Mouse (Mus musculus): ENCODE measurements at regions not wholly inside any gene's neighbourhood (a gene's known extent, or its start where the extent isn't known, plus 50 kb on each side); places are given as distances from the start of the nearest gene placed in this dataset.

DNA sequence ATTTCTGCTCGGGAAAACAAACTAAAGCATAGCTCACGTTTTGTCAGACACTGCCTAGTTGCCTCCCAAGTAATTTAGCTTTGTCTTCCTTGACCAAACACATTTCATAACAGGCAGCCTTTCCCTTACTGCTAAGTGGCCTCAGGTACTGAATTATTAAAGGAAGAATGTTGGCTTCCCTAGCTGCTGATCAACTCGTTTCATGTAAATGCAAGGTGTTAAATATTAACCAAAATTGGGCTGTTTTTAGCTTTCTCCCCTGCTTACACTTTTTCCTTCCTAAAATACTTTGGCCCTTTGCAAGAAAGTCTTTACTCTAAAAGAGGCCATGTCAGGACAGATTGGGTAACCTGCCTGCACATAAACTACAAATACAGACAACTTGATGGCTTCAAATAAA is 265.4 kb downstream of the Pmp22 start:
- no peak for DNase-seq (ENCODE audit: low spot score)

DNA sequence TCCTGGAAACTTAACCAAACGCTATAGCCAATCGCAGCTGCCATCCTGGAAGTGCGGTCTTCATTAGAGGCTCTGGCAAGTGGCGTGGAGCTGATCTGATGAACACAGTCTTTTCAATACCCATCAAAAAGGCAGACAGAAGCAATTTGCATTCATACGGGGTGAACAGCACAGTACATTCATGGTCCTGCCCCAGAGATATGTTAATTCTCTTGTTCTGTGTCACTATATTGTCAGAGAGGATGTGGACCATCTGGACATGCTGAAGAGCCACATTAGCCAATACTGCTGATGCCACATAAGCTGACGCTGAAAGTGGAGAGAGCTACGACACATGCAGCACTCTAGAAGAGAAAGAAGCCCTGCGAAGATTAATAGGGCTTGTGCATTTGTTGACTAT is 267.6 kb downstream of the Pmp22 start:
- no peak for DNase-seq (ENCODE audit: low spot score)

DNA sequence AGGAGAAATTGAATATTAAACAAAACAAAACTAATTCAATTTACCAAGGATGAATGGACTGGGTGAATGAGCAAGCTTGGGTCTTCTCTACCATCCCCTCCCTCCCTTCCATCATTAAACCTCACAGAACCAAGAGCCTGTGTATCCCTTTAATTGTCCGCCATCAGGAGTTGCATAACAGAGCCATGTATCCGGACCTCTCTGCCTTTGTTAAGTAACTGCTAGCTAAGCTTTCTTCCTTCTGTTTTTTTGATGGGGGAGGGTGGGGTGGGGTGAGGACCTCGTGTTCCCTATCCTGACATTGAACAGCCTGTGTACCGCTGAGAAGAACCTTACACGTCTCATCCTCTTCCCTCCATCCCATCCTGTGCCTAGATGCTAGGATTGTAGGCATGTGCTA is 274.0 kb downstream of the Pmp22 start:
- DNase-seq (ENCODE audit: low spot score): no peak

DNA sequence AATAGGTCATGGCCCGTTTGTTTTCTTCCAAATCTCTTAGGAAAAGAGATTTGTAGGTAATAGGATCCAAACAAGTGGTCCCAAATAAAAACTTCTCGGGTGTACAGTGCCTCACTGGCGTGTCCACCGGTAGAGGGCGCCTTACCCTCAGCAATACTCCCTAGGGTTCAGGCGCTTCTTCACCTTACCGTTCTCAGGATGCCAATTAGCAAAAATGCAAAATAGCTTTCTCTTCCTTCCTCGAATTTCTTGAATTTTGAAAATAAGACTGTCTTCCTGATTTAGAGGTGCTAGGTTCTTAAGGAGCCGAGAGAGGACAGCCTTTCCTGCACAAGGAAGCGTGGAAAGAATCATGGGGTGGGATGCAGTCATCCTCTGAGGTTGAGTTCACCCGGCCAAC is 275.9 kb downstream of the Pmp22 start:
- peak; percentile 87 for DNase-seq (ENCODE audit: low spot score)

DNA sequence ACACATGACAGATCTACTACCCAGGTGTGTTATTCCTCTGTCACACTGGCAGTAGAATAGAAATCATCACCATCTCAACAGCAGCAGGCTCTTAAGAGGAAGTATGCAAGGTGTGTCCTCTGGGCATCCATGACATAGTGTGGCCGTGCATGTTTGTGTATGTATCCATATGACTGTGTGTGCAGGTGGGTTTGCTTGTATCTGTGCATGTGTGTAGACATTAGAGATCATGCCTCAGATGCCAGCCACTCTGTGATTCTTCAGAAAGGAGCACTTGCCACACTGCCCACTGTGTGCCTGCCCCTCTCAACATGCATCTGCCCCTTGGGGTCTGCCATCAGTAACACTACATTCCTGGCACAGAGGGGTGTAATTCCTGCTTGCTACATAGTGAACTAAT is 280.6 kb downstream of the Pmp22 start:
- DNase-seq (ENCODE audit: low spot score): no peak

DNA sequence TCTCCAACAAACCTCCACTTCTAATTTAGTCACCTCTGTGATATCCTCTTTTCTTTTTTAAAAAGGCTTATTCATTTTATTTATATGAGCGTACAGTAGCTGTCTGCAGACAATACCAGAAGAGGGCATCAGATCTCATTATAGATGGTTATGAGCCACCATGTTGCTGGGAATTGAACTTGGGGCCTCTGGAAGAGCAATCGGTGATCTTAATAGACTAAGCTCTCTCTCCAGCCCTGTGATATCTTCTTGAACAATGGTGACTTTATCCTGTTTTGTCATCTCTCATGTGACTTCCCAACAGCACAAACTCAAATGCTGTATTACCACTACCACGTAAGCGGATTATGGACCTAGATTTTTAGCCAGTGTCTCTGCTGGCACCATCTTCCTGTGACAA is 282.1 kb downstream of the Pmp22 start:
- no peak for DNase-seq (ENCODE audit: low spot score)

DNA sequence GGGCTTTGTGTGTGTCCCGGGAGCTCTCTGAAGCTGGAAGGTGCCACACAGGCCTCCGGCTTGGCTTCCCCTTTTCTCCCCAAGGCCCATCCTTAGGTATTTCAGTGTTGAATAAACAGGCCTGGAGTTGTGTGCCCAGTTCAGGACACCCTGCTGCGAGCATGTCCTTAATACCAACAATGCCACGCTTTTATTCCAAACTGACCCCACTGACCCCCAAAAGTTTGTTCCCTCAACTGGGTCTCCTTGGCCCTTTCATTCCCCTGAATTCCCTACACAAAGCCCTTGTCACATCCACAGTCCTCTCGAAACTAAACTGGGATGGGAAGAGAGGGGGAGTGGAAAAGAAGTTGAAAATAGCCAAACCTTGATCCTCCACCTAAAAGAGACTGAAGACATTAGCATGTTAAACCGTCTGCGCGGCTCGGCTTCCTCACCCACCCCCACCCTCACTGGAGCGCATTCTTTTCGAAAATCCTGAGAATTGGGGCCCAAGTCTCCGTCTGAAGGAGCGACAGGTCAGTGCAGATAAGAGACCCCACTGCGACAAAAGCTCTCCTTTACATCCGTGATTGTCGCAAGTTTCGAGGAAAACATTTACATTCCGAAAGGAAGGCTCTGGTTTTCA is 283.7 kb downstream of the Pmp22 start:
- peak; percentile 85 for DNase-seq (ENCODE audit: low spot score)

DNA sequence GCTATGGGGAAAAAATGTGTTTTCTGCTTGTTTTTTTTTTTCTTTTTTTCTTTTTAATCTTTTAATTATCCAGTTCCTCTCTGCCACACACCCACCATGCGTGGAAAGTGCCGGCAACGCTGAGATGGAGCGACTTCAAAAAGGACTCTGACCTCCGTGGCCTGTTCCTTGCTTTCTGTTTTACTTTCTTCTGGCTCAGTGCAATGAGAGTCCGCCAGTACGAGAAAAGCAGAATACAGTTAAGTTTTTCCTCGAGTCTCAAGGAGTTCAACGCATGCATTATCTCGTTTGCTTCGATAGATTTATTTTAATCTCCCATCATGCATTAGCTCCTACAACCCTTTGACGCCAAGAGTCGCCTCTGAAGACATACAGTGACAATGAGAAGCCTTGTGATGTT is 284.3 kb downstream of the Pmp22 start:
- DNase-seq (ENCODE audit: low spot score): peak; percentile 40

DNA sequence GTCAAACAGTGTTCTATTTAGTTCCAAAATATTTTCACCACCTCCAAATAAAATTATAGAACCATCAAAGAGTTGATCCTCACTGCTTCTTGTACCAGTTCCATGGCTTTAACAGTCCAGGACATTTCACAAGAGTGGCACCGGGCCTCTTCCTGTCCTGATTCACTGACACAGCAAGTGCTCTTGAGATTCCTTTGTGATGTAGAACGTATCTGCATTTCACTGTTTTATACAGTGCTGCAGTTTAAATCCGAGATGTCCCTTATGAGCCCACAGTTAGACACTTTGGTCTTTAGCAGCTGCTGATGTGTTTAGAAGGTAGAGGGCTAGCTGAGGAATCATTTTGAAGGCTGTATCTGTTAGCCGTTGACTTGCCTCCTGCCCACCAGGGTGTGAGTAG is 284.8 kb downstream of the Pmp22 start:
- no peak for DNase-seq (ENCODE audit: low spot score)

DNA sequence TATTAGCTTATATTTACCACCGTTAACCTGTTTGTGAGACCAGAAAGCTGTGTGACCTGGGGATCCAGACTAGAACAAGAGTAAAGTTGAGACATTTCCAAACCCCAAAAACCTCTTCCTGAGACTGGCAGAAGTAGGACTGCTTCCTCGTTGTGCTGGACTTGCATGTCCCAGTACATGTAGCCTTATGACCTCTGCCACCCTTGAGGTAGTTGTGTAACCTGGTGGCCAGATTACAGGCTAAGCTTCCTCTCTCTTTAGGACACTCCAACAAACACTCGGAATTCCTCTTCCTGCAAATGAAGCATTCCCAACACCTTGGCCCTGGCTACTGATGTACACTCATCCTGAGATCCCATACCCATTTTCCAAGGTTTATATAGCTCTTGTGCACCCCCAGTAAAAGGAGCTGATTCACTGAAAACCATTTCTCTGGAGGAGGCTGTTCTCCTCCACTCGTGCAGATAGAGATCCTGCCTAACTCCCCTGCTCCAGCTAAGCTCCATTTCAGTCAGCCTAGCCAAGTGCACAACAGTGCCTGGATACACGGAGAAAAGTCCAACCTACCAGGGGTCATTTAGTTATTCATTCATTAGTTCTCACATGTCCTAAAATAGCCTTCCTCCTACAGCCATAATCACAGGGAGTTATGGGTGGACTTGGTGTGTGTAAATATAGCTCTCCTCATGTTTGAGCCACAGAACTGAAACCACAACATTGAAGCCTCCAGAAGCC is 289.4 kb downstream of the Pmp22 start:
- no peak for DNase-seq (ENCODE audit: low spot score)

DNA sequence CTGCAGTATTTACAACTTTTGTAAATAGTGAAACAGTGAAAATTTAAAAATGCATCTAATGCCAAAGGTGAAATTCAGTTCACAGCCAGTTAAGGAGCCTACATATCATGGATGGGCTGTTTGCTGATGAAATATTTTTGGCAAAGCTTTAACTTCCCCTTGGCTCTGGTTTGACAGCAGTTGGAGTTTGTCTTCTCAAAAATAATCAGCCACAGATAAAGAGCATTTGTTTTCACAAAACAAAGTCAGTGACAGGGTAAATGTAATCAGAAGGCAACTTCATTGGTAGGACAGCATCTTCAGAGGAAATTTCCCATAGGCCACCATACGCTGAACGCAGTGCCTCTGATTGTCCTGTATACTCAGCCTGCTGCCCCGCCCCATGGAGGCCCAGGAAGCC is 291.6 kb downstream of the Pmp22 start:
- no peak for DNase-seq (ENCODE audit: low spot score)

DNA sequence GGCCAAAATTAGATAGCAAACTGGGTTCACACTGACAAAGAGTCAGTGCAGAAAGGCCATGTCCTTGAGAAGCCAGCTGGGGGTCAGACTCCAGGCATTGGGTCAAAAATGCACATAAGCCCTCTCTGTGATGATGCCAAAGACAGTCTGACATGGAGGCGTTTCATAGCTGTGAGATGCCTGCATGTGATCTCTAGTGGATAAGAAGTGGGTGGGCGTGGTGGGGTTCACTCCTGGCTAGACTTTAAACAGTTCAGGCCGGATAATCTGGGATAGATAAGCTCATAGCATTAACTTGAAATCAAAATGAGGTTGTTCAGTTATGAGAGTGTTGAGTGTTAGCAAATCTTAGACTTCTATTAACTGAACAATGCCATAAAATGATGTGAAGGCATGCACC is 293.3 kb downstream of the Pmp22 start:
- no peak for DNase-seq (ENCODE audit: low spot score)

DNA sequence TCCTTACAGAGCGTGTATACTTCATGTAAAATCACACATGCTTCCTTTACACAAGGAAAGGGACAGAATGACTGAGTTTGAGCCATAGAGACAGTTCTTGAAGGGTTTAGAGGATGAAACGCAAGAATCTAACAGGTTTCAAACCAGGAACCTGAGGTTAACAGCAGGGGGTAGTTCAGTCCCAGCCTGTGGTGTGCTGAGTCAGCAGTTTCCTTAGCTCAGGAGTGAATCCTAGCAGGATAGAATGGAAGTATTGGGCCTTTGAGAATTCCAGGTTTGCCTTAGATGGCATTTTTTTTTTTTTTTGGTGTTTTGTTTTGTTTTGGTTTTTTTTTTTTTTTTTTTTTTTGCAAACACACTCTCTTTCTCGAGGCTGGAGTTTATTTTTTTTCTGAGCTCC is 295.5 kb downstream of the Pmp22 start:
- no peak for DNase-seq (ENCODE audit: low spot score)

DNA sequence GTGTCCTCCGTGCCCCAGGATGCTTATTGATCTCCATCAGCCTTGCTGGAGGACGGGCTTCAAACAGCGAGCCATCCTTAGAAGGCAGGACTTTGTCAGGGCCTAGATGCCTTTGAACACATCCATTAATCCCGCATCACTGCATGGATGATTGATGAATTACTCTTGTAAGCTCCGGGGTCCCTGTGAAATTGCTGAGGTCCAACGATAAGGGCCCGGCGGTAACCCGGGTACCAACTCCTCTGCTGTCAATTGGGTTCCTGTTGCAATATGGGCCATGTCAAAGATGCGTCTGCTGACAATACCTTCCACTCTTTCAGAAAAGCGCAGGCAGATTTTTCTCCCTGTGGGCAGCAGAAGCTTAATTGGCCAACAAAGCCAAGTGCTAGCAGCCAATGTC is 297.0 kb downstream of the Pmp22 start:
- peak; percentile 62 for DNase-seq (ENCODE audit: low spot score)

DNA sequence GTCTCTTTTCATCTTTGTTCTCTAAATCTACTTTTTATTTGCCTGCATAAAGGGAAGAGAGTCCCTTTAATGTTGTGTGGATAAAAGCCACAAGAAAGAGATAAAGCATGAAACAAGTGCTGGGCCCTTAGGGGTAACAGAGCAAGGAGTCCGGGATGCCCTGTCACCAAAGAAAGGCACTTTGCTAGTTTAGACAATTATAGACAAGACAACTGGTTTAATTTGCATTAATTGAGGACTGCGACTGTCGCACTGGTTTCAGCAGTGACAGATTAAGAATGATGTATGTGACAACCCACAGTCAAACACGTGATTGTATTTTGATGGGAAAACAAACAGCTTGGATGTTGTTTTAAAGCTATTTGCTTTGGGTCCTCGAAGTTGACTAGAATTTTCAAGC is 325.0 kb downstream of the Pmp22 start:
- DNase-seq (ENCODE audit: low spot score): no peak

DNA sequence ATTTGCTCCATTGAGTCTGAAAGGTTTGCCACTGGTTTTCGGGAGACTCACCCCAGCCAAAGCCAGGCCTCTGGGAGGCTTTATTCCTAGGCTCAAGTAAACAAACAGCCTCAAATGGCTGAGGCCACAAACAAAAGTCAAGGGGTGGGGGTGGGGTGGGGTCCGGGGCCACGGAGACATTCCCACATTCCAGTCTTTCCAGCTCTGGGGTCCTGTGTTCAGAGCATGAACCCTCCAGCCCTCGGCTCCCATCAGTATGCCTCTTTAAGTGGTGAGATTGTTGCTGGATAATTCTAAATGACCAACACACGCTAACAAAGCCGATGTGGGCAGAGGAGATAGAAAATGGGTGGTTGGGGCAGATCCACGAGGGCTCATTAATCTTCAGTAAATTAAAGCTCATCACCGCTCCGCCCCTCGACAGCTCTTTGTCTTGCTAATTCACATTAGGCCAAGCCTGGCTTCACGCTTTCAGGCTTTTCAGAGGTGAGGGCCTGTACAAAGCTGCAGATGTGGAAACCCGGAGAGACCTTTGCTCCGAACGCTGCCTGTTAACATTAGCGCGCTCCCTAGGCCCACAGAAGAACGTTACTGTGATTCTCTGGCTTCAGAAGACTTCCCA is 326.2 kb downstream of the Pmp22 start:
- DNase-seq (ENCODE audit: low spot score): peak; percentile 85

DNA sequence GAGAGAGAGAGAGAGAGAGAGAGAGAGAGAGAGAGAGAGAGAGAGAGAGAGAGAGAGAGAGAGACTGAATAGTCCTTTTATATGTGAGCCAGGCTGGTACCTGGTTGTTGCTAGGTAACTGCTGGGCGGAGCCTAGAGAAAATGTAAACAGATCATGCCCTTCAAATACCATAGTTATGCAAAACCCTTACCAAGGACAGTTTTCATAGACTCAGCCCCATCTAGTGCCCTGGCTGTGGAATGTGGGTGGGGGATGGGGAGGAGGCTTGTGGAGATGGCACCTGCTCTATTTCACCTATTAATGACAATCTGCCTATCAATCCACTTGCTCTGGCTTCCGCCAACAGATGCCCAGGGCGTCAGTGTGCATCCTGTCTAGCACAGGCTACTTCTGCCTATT is 327.6 kb downstream of the Pmp22 start:
- DNase-seq (ENCODE audit: low spot score): peak; percentile 39

DNA sequence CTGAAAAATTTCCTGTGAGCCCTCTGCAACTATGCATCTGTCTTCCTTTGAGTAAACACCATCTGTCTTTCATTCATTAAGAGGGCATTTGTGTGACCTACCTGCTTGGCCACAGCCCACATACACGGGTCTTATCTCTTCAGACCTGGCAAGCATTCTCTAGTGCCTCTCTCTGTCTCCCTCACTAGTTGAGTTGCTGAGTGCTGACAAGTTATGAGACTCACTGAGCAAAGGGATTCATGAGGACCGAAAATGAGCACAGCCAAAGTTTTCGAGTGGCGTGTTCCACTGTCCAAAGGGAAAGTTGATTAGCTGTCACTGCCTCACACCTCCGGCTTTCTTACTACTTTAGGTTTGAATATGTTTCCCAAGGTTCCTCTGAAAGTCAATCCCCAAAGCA is 328.5 kb downstream of the Pmp22 start:
- DNase-seq (ENCODE audit: low spot score): no peak

DNA sequence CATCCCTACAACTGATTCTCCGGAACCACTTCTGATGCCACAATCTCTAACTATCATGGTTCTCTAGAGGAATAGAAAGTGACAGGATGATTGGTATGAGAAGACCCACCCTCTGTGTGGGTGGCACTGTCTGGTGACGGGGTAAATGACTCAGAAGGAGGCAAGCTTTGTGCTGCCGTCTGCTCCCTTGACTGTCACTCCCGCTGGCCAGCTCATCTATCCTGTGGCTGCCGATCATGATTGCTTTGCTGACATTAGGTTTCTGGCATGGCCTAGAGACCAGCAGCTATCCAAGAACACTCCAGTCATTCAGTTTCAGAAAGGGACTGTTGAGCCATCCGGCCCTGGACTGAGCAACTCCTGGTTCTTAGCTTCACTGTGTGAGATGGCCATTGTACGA is 331.4 kb downstream of the Pmp22 start:
- DNase-seq (ENCODE audit: low spot score): no peak

DNA sequence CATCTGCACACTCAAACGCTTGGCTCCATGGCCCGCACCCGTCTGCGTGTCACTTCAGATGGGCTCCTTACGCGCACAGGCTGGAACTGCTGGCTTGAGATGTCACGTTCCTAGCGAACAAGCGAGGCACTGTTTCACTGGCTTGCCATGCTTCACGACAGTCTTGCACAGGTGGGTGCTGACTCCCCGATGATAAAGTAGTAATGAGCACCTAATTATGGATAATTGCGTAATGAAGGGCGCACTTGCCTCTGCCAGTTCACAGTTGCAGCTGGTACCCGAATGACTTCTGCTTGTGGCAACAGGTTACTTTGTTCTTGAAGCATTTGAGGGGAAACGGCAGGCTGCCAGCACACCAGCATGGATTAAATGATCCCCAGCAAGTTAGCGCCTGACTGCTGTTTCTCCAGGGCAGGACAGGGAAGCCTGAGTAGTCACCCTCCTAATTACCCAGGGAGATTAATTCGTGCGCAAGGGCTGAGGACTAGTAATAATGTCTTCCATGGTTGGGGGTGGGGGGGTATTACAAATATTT is 335.1 kb downstream of the Pmp22 start:
- DNase-seq (ENCODE audit: low spot score): no peak

DNA sequence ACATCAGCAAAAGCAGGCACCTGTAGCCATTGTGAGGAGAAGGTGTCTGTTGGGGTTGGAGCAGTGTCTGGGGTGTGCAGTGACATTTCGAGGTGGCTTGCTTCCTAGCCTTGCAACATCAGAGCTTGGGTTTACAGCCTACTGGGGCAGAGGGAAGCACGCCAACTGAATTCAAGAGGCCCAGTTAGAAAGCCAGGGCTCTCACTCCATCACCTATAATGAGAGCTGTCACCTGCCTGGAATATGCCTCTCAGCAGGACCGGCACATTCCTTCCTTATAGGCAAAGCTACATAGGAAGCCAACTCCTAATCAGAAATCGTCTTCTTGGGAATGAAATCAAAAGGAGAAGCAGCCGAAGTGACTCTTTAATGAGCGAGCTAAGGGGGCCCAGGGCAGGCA is 337.2 kb downstream of the Pmp22 start:
- DNase-seq (ENCODE audit: low spot score): no peak

DNA sequence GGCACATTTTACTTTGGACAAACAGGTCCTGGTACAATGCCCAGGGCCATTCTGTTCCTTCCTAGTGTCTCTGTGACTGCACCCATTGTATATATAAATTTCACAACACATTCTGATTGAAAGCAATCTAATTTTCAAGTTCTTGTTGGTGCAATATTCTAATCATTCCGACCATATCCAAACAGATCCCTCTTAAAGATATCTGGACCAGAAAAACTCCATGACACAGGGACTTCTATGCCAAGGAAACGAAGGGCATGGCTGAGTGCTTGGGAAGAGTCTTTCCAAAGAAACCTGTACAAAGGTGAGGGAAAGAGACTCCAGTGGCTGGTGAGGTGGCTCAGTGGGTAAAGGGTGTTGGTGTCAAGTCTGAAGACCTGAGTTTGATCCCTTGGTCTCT is 337.8 kb downstream of the Pmp22 start:
- DNase-seq (ENCODE audit: low spot score): no peak

DNA sequence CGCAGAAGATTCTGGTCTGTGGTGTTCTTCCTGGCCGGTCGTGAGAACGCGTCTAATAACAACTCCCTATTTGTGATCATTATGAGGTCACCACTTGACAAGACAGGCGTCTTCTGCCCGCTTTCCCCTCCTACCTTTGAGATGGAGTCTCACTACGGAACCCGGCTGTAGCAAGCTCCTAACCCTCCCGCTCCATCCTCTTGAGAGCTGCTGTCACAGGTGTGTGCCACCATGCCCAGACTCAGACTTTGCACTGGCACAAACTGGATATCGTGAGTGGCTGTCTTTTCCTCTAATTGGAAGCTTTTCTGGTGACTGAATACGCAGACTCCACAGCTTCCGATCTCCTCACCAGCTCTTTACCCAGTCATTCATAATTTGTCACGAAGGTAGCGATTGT is 346.0 kb downstream of the Pmp22 start:
- DNase-seq (ENCODE audit: low spot score): no peak

Data from embryo, embryonic 10 days (tissue).